Mouse (Mus musculus) brain, embryonic 14.5 days (tissue): ENCODE measurements at regions not wholly inside any gene's neighbourhood (a gene's known extent, or its start where the extent isn't known, plus 50 kb on each side); places are given as distances from the start of the nearest gene placed in this dataset.
A peak's percentile ranks its signal among the peaks of the same experiment; 100 is the strongest.

Experiments used
- DNase-seq: peaks from one replicate; pipeline ENCODE4 v3.0.0-alpha.2; 2011; ENCODE audit warnings: low read depth
- CTCF ChIP-seq: fragments of 200-500 bp; IDR thresholded peaks from 2 replicates; pipeline ENCODE4 v1.5.1; 2012; ENCODE audit warnings: inconsistent platforms, mild to moderate bottlenecking, moderate library complexity, borderline replicate concordance; ENCODE audit not compliant: insufficient read depth, insufficient read length; ENCODE audit errors: extremely low read depth
- POLR2A ChIP-seq: fragments of 200-500 bp; IDR thresholded peaks from 2 replicates; pipeline ENCODE4 v1.6.1; 2012; ENCODE audit warnings: mild to moderate bottlenecking, inconsistent platforms, borderline replicate concordance; ENCODE audit not compliant: poor library complexity, insufficient read depth, insufficient read length, severe bottlenecking; ENCODE audit errors: extremely low read depth

DNA sequence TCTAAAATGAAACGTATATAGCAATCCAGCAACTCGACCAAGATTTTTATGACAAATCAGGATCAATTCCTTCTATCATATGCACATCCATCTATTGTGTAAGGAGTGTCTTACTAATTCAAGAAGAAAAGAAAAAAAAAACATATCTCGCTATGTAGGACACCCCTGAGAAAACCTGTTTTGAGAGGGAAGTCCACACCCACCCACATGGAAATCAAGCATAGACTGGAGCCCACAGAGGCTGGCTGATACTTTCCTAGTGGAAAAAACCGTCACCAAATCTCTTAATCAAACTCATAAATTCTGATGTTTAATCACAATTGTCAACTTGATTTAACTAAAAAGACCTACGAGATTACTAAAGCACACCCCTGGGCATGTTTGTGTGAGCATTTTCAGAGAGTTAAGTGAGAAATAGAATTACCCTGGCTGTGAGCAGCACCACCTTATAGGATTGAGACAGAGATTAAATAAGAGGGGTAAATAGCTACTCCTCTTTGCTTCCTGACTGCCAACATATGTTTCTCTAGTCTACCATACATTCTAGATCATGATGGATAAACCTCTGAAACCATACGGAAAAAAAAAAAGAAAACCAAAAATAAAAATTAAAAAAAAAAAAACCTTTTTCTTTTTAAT is 525.9 kb downstream of the Gm10283 start:
- no peak for DNase-seq
- TF ChIP-seq POLR2A (no peak), CTCF (no peak)

GRCm38 (mm10) chr8:59965416-59965815 is 537.6 kb downstream of the Gm10283 start:
- DNase-seq: no peak
- TF ChIP-seq POLR2A: no peak
- TF ChIP-seq CTCF: no peak

- DNase-seq: no peak
- TF ChIP-seq CTCF (no peak), POLR2A (no peak)
Measured at GRCm38 (mm10) chr8:59963234-59963633, 539.8 kb downstream of the Gm10283 start.

GRCm38 (mm10) chr8:59953741-59954140 is 549.3 kb downstream of the Gm10283 start:
- peak; percentile 51 for DNase-seq

- no peak for DNase-seq
- TF ChIP-seq CTCF (no peak), POLR2A (no peak)
Measured at GRCm38 (mm10) chr8:59906799-59907198, 596.2 kb downstream of the Gm10283 start.
